Mouse (Mus musculus) CH12.LX (cell line): ENCODE data around the gene 9130213A22Rik. TPM values are rescaled to one million over a fixed set of nuclear protein-coding genes. Genes with fewer than 3 reads are reported as not detected.

Source experiments
- DNase-seq: peaks from one replicate; pipeline ENCODE4 v3.0.0-alpha.2; 2013; ENCODE audit errors: extremely low read depth
- H3K27ac ChIP-seq: 2 replicates; pipeline ENCODE4 v1.5.1; 2012; ENCODE audit warnings: low read depth, mild to moderate bottlenecking, control low read depth, moderate library complexity; ENCODE audit not compliant: insufficient read depth
- H3K27me3 ChIP-seq: replicated peaks from 2 replicates; pipeline ENCODE3; 2012; ENCODE audit warnings: inconsistent platforms
- H3K36me3 ChIP-seq, 2 experiments: replicated peaks in 1 of 2; 2 replicates each; pipeline versions ENCODE3 to v1.6.1; 2012; ENCODE audit warnings: inconsistent platforms in 1 of 2, low read length in 1 of 2, mild to moderate bottlenecking in 1 of 2, mixed read lengths in 1 of 2, moderate library complexity in 1 of 2; ENCODE audit not compliant: control insufficient read depth in 1 of 2, insufficient read depth in 1 of 2
- H3K4me1 ChIP-seq, 2 experiments: 2 replicates each; pipeline ENCODE4 v1.6.1; 2012; ENCODE audit warnings: inconsistent platforms in 1 of 2, moderate library complexity in 1 of 2; ENCODE audit not compliant: insufficient read depth in 2 of 2, control insufficient read depth in 1 of 2
- H3K4me2 ChIP-seq: 2 replicates; pipeline ENCODE4 v1.6.1; 2012; ENCODE audit warnings: low read depth, mild to moderate bottlenecking, control low read depth; ENCODE audit not compliant: poor library complexity, insufficient read depth, severe bottlenecking
- H3K4me3 ChIP-seq, 3 experiments: fragments of 150-350 bp in 1 of 3; sonication (generic) in 1 of 3; replicated peaks in 1 of 3; 2 replicates each; pipeline versions ENCODE3 to v1.5.1; 2011 to 2012; ENCODE audit warnings: low read depth in 2 of 3, low read length in 2 of 3, mild to moderate bottlenecking in 2 of 3, moderate library complexity in 2 of 3, control low read depth in 1 of 3, improper control_type of control experiment in 1 of 3, inconsistent platforms in 1 of 3, mixed read lengths in 1 of 3; ENCODE audit not compliant: poor library complexity in 1 of 3
- H3K79me2 ChIP-seq: replicated peaks from 2 replicates; pipeline ENCODE4 v1.6.1; 2012; ENCODE audit warnings: mild to moderate bottlenecking, moderate library complexity; ENCODE audit not compliant: control insufficient read depth, poor library complexity, insufficient read depth, severe bottlenecking; ENCODE audit errors: extremely low read depth
- H3K9ac ChIP-seq: 2 replicates; pipeline ENCODE4 v1.6.1; 2012; ENCODE audit warnings: low read depth, mild to moderate bottlenecking, control low read depth, moderate library complexity; ENCODE audit not compliant: insufficient read depth
- H3K9me3 ChIP-seq: replicated peaks from 2 replicates; pipeline ENCODE3; 2012; ENCODE audit warnings: low read length, inconsistent platforms, mixed read lengths
- CTCF ChIP-seq, 2 experiments: IDR thresholded peaks in 1 of 2; conservative IDR thresholded peaks in 1 of 2; 2 replicates each; pipeline ENCODE4 v1.5.1; 2011 to 2012; ENCODE audit warnings: low read depth in 2 of 2, low read length in 2 of 2, improper control_type of control experiment in 1 of 2, inconsistent platforms in 1 of 2, mild to moderate bottlenecking in 1 of 2, moderate library complexity in 1 of 2
- ETS1 ChIP-seq: conservative IDR thresholded peaks from 2 replicates; pipeline ENCODE4 v1.6.1; 2012; ENCODE audit warnings: low read depth, mild to moderate bottlenecking, inconsistent platforms, low read length, improper control_type of control experiment, moderate library complexity
- IRF4 ChIP-seq: IDR thresholded peaks from 2 replicates; pipeline ENCODE4 v1.6.1; 2014; ENCODE audit warnings: low read depth, mild to moderate bottlenecking, inconsistent platforms, low read length, improper control_type of control experiment
- JUN ChIP-seq: IDR thresholded peaks from 2 replicates; pipeline ENCODE4 v1.6.1; 2011; ENCODE audit warnings: low read depth, mild to moderate bottlenecking, low read length, improper control_type of control experiment, moderate library complexity; ENCODE audit not compliant: insufficient read depth
- MAFK ChIP-seq: IDR thresholded peaks from 2 replicates; pipeline ENCODE4 v1.6.1; 2011; ENCODE audit warnings: low read length, improper control_type of control experiment; ENCODE audit not compliant: insufficient replicate concordance
- MAZ ChIP-seq: IDR thresholded peaks from 2 replicates; pipeline ENCODE4 v1.6.1; 2012; ENCODE audit warnings: low read depth, mild to moderate bottlenecking, inconsistent platforms, low read length, improper control_type of control experiment, moderate library complexity
- MEF2A ChIP-seq: IDR thresholded peaks from 2 replicates; pipeline ENCODE4 v1.6.1; 2014; ENCODE audit warnings: low read depth, mild to moderate bottlenecking, inconsistent platforms, low read length, improper control_type of control experiment, borderline replicate concordance
- MYC ChIP-seq: IDR thresholded peaks from 2 replicates; pipeline ENCODE4 v1.6.1; 2011; ENCODE audit warnings: low read depth, mild to moderate bottlenecking, improper control_type of control experiment, low read length
- NELFE ChIP-seq: IDR thresholded peaks from 2 replicates; pipeline ENCODE4 v1.6.1; 2011; ENCODE audit warnings: low read depth, low read length, improper control_type of control experiment
- NRF1 ChIP-seq: IDR thresholded peaks from 2 replicates; pipeline ENCODE4 v1.6.1; 2014; ENCODE audit warnings: low read depth, mild to moderate bottlenecking, inconsistent platforms, low read length, improper control_type of control experiment, moderate library complexity
- PAX5 ChIP-seq: IDR thresholded peaks from 2 replicates; pipeline ENCODE4 v1.6.1; 2012; ENCODE audit warnings: low read length, inconsistent platforms, mixed read lengths
- POLR2A ChIP-seq: IDR thresholded peaks from 2 replicates; pipeline ENCODE4 v1.6.1; 2011; ENCODE audit warnings: low read depth, mild to moderate bottlenecking, improper control_type of control experiment, low read length
- RCOR1 ChIP-seq: conservative IDR thresholded peaks from 2 replicates; pipeline ENCODE4 v1.6.1; 2012; ENCODE audit warnings: low read depth, mild to moderate bottlenecking, inconsistent platforms, low read length, improper control_type of control experiment
- SIN3A ChIP-seq: IDR thresholded peaks from 2 replicates; pipeline ENCODE4 v1.6.1; 2012; ENCODE audit warnings: low read length, improper control_type of control experiment, inconsistent platforms
- TBP ChIP-seq: conservative IDR thresholded peaks from 2 replicates; pipeline ENCODE4 v1.6.1; 2011; ENCODE audit warnings: low read depth, low read length, improper control_type of control experiment
- USF1 ChIP-seq: IDR thresholded peaks from 2 replicates; pipeline ENCODE4 v1.6.1; 2014; ENCODE audit warnings: low read depth, mild to moderate bottlenecking, inconsistent platforms, low read length, improper control_type of control experiment
- USF2 ChIP-seq: conservative IDR thresholded peaks from 2 replicates; pipeline ENCODE4 v1.6.1; 2011; ENCODE audit warnings: low read depth, low read length, improper control_type of control experiment
- dilution Hi-C: fragments of 300-500 bp; cut with MboI; formaldehyde crosslinking; loops from 2 replicates; pipeline ENCODE4 v1.14.3; 2020; ENCODE audit warnings: low sequenced_read_pairs; ENCODE audit not compliant: extremely low pct_unique_long_range_greater_than_20kb, extremely low pct_ligation_motif_present
- in situ Hi-C: fragments of 300-500 bp; cut with MboI; formaldehyde crosslinking; loops from 3 replicates; pipeline ENCODE4 v1.14.3; 2019; ENCODE audit warnings: low sequenced_read_pairs, low pct_ligation_motif_present, low pct_unique_long_range_greater_than_20kb, mixed read lengths
- polyA plus RNA-seq: library from polyadenylated mRNA; unstranded; fragments of >175 nt; gene quantifications from 2 replicates; pipeline ENCODE4 v1.2.1, GENCODE M21; 2012; ENCODE audit warnings: low read depth; ENCODE audit not compliant: insufficient read length
- total RNA-seq, 2 experiments: library from RNA; depleted of rRNA; stranded (reverse); fragments of 300-350 nt in 1 of 2; fragments of >200 nt in 1 of 2; gene quantifications; 2 replicates each; pipeline ENCODE4 v1.2.3; 2012 to 2014

Gene 9130213A22Rik
- total and polyA plus RNA-seq, 3 experiments = not detected

DNA sequence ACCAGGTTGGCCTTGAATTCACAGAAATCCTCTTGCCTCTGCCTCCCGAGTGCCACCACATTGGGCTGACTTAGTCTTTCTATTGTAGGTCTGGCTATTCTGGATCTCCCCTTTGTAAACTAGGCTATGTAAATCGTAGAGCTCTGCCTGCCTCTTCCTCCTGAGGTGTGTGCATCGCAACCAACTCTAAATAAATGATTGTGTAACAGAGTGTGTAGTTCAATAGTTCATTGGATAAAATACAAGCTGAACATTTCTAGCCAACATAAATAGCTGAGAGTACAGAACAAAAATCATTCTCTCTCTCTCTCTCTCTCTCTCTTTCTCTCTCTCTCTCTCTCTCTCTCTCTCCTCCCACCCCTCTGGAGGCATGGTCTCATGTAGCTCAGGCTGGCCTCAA is 7.8 kb downstream of the 9130213A22Rik start:
- Histone ChIP-seq H3K27ac (no peak overlapping the region), H3K27me3 (peaks cover 78% of the 10 kb centered on the region), H3K79me2 (no peaks in the 10 kb centered on the region), H3K9ac (no peak overlapping the region)
- no peak for DNase-seq
- no peak for TF ChIP-seq SIN3A
- no peak for TF ChIP-seq NELFE
- TF ChIP-seq PAX5 = no peak
- TF ChIP-seq, all 38 proteins: peak for 0
- Histone ChIP-seq H3K4me1 (peaks cover 2 to 36% of the 10 kb centered on the region in 2 experiments; a peak in 2 of 4 replicates), H3K36me3 (peaks cover under 1 to 4% of the 10 kb centered on the region in 2 experiments), H3K4me2 (no peak overlapping the region), H3K4me3 (no peak overlapping the region), H3K9me3 (no peaks in the 10 kb centered on the region)
- in situ Hi-C loops = loop anchor here (5.0 kb wide), 1 partner anchor 52 kb away; no protein-coding TSS in a partner anchor
- dilution Hi-C loops = no loop called here

DNA sequence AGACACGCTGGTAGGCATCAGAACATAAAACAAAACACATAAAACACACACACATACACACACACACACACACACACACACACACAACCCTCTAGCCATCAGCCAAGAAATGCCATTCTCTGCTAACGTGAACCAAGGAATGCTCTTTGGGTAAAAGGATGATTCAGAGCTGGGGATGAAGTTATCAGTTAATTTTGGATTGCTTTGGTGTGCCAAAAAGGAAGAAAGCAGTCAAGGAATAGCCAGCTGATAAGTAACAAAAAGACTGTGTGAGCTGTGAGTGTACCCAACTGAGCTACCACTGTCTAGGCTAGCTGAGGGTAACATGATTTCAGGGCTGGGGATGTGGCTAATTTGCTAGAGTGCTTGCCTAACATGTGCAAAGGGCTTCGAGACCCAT is 8.4 kb downstream of the 9130213A22Rik start:
- no peak overlapping the region for H3K4me2 ChIP-seq
- dilution Hi-C loops = no loop called here
- H3K4me1 ChIP-seq = peaks cover 2 to 32% of the 10 kb centered on the region in 2 experiments; a peak in 2 of 4 replicates
- H3K27me3 ChIP-seq = peaks cover 73% of the 10 kb centered on the region
- H3K4me3 ChIP-seq = no peak overlapping the region
- no peak overlapping the region for H3K27ac ChIP-seq
- H3K36me3 ChIP-seq = peaks cover 7 to 10% of the 10 kb centered on the region in 2 experiments
- no peak overlapping the region for H3K9ac ChIP-seq
- in situ Hi-C loops = no loop called here
- no peak for TF ChIP-seq ETS1
- no peak for TF ChIP-seq CTCF (conservative IDR thresholded peaks at IDR 0.05 in 1 of 2, IDR thresholded peaks at IDR 0.05 in 1 of 2; ENCODE audit: low read depth in 2 of 2, low read length in 2 of 2)
- no peak for TF ChIP-seq IRF4
- no peak for TF ChIP-seq RCOR1
- TF ChIP-seq NRF1 = no peak
- no peak for TF ChIP-seq MAFK
- no peak for TF ChIP-seq TBP
- no peak for TF ChIP-seq NELFE
- TF ChIP-seq MAZ = no peak
- no peak for TF ChIP-seq SIN3A
- no peak for TF ChIP-seq POLR2A
- TF ChIP-seq JUN = no peak
- no peak for TF ChIP-seq USF2
- TF ChIP-seq PAX5 = no peak
- TF ChIP-seq MEF2A = no peak
- no peak for TF ChIP-seq MYC
- no peak for TF ChIP-seq USF1
- H3K79me2 ChIP-seq = no peaks in the 10 kb centered on the region
- DNase-seq = no peak
- no peaks in the 10 kb centered on the region for H3K9me3 ChIP-seq
